Comparison of ENCODE assay signal across 20 mouse cellular contexts in the genomic region with DNA sequence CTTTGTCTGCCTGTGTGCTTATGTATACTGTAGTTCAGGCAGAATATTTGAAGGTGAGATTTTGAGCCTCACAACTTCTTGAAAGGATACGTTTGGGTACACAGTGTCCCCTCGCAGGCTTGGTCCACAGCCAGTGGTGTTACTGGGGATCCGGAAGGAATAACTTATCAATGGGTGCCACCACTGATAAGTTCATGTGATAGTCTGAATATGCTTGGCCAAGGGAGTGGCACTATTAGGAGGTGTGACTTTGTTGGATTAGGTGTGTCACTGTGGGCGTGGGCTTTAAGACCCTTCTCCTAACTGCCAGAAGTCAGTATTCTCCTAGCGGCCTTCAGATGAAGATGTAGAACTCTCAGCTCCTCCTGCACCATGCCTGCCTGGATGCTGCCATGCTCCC. TPM values are rescaled to one million over a fixed set of nuclear protein-coding genes. Genes with fewer than 3 reads are reported as not detected.
DNase-seq lines count a peak whose midpoint lies in the region; ATAC-seq and TF ChIP-seq lines count a peak whose summit lies in the region.
"Had no signal": no experiment of that assay in that cellular context is flagged by ENCODE, and none has a peak within 500 bp of the region (broad histone marks: within the 10 kb centered on the region; RNA-seq: fewer than 3 reads in every experiment).

No protein-coding gene starts in this region.

- H3K9ac ChIP-seq in heart, embryonic 11.5 days (ENCODE audit: low read depth, low read length), result no peak overlapping the region
- peak overlapping the region; percentile 65 for H3K9ac ChIP-seq in liver, embryonic 15.5 days
- H3K9ac ChIP-seq in stomach, embryonic 16.5 days (ENCODE audit: low read length), result no peak overlapping the region
- H3K9ac ChIP-seq: forebrain, embryonic 12.5 days; kidney, embryonic 15.5 days; midbrain, embryonic 13.5 days; neural tube, embryonic 12.5 days had no signal

- H3K9me3 ChIP-seq in heart, embryonic 11.5 days (replicated peaks; ENCODE audit: control insufficient read depth, low read length), result no peaks in the 10 kb centered on the region
- no peaks in the 10 kb centered on the region for H3K9me3 ChIP-seq in liver, embryonic 15.5 days (replicated peaks)
- no peaks in the 10 kb centered on the region for H3K9me3 ChIP-seq in stomach, embryonic 16.5 days (replicated peaks; ENCODE audit: control insufficient read depth, low read length)
- H3K9me3 ChIP-seq: forebrain, embryonic 12.5 days; G1E; kidney, embryonic 15.5 days; midbrain, embryonic 13.5 days; neural tube, embryonic 12.5 days had no signal

- H3K27ac ChIP-seq in heart, embryonic 11.5 days (ENCODE audit: low read depth, low read length), result peak overlapping the region; percentile 64
- peak overlapping the region; percentile 100 for H3K27ac ChIP-seq in liver, embryonic 15.5 days (replicated peaks)
- H3K27ac ChIP-seq in stomach, embryonic 16.5 days (ENCODE audit: low read length), result peak overlapping the region; percentile 62; the same call in 1 of the 2 replicates
- no peak overlapping the region for H3K27ac ChIP-seq in kidney, adult 2 months (ENCODE audit: insufficient read depth, low read depth, low read length)
- H3K27ac ChIP-seq: forebrain, embryonic 12.5 days; heart, adult 2 months; kidney, embryonic 15.5 days; midbrain, embryonic 13.5 days; neural tube, embryonic 12.5 days had no signal

- no peaks in the 10 kb centered on the region for H3K27me3 ChIP-seq in heart, embryonic 11.5 days (ENCODE audit: control insufficient read depth, insufficient read depth, low read length)
- no peaks in the 10 kb centered on the region for H3K27me3 ChIP-seq in liver, embryonic 15.5 days
- no peaks in the 10 kb centered on the region for H3K27me3 ChIP-seq in stomach, embryonic 16.5 days (ENCODE audit: control insufficient read depth, insufficient read depth, low read length)
- H3K27me3 ChIP-seq in kidney, adult 2 months (replicated peaks; ENCODE audit: control insufficient read depth, insufficient read depth, low read length), result no peaks in the 10 kb centered on the region
- H3K27me3 ChIP-seq: forebrain, embryonic 12.5 days; kidney, embryonic 15.5 days; midbrain, embryonic 13.5 days; neural tube, embryonic 12.5 days had no signal

- H3K36me3 ChIP-seq in heart, embryonic 11.5 days (ENCODE audit: control insufficient read depth, insufficient read depth, low read length), result no peaks in the 10 kb centered on the region
- H3K36me3 ChIP-seq in liver, embryonic 15.5 days (replicated peaks), result no peaks in the 10 kb centered on the region
- no peaks in the 10 kb centered on the region for H3K36me3 ChIP-seq in stomach, embryonic 16.5 days (ENCODE audit: control insufficient read depth, insufficient read depth, low read length)
- no peaks in the 10 kb centered on the region for H3K36me3 ChIP-seq in kidney, adult 2 months (ENCODE audit: control insufficient read depth, insufficient read depth, low read length)
- H3K36me3 ChIP-seq: forebrain, embryonic 12.5 days; G1E; kidney, embryonic 15.5 days; midbrain, embryonic 13.5 days; neural tube, embryonic 12.5 days had no signal

- no peak for TF ChIP-seq CTCF in kidney, adult 2 months (conservative IDR thresholded peaks at IDR 0.05; ENCODE audit: insufficient read depth, insufficient read length, low read depth, low read length)

- WGBS in heart, embryonic 11.5 days (ENCODE audit: insufficient replicate concordance), result 72% methylated on average over 5 of the region's 5 CpGs
- WGBS in liver, embryonic 15.5 days (ENCODE audit: insufficient replicate concordance), result 24% methylated on average over 5 of the region's 5 CpGs
- WGBS in stomach, embryonic 16.5 days, result 64% methylated on average over 5 of the region's 5 CpGs
- WGBS in kidney, adult 2 months, result 94% methylated on average over 5 of the region's 5 CpGs

- DNase-seq in heart, postnatal 25 days (ENCODE audit: low spot score), result no peak
- no peak for DNase-seq in cerebellum, adult 8-10 months
- no peak for DNase-seq in kidney, adult 2 months
- DNase-seq in cerebellum, adult 18-20 months, result no peak
- DNase-seq: adrenal gland, postnatal 36 days; cerebellum, postnatal 25 days; embryo, embryonic 11 days; gastrocnemius, postnatal 10 days; heart, adult 2 months; thymus, postnatal 14 days had no signal

- H3K4me2 ChIP-seq in heart, embryonic 11.5 days, result peak overlapping the region; percentile 11; the same call in 1 of the 2 replicates
- H3K4me2 ChIP-seq in liver, embryonic 15.5 days, result peak overlapping the region; percentile 82
- no peak overlapping the region for H3K4me2 ChIP-seq in stomach, embryonic 16.5 days (ENCODE audit: low read depth, low read length)
- H3K4me2 ChIP-seq: forebrain, embryonic 12.5 days; kidney, embryonic 15.5 days; midbrain, embryonic 13.5 days; neural tube, embryonic 12.5 days had no signal

- intact Hi-C loops in heart, postnatal 25 days (cut with DNase I), result no loop called here

- TF ChIP-seq POLR2A in kidney, adult 2 months (IDR thresholded peaks at IDR 0.05; ENCODE audit: low read depth, low read length), result no peak

- H3K4me1 ChIP-seq in heart, embryonic 11.5 days (ENCODE audit: control insufficient read depth, insufficient read depth, low read length), result no peaks in the 10 kb centered on the region
- H3K4me1 ChIP-seq in liver, embryonic 15.5 days (replicated peaks), result peaks cover 57% of the 10 kb centered on the region
- H3K4me1 ChIP-seq in stomach, embryonic 16.5 days (ENCODE audit: control insufficient read depth, insufficient read depth, low read length), result peaks cover 3% of the 10 kb centered on the region; the same call in 1 of the 2 replicates
- no peaks in the 10 kb centered on the region for H3K4me1 ChIP-seq in kidney, adult 2 months (ENCODE audit: control insufficient read depth, insufficient read depth, low read length)
- H3K4me1 ChIP-seq: forebrain, embryonic 12.5 days; midbrain, embryonic 13.5 days; neural tube, embryonic 12.5 days had no signal

- no peak overlapping the region for H3K4me3 ChIP-seq in heart, embryonic 11.5 days (ENCODE audit: low read depth, low read length)
- H3K4me3 ChIP-seq in liver, embryonic 15.5 days (replicated peaks), result peak overlapping the region; percentile 59
- no peak overlapping the region for H3K4me3 ChIP-seq in stomach, embryonic 16.5 days (replicated peaks; ENCODE audit: low read length)
- H3K4me3 ChIP-seq in kidney, adult 2 months (ENCODE audit: insufficient read depth, low read depth, low read length), result no peak overlapping the region
- H3K4me3 ChIP-seq: forebrain, embryonic 12.5 days; heart, adult 2 months; kidney, embryonic 15.5 days; midbrain, embryonic 13.5 days; neural tube, embryonic 12.5 days had no signal

- no peak for ATAC-seq in heart, embryonic 11.5 days (replicated peaks; ENCODE audit: insufficient number of reproducible peaks, low FRiP score, low TSS enrichment)
- peak; percentile 60 for ATAC-seq in erythroid progenitor cell, adult 5-6 weeks (replicated peaks; ENCODE audit: low FRiP score, poor library complexity, severe bottlenecking)
- ATAC-seq in liver, embryonic 15.5 days (ENCODE audit: insufficient read depth), result peak; percentile 73
- peak; percentile 38; the same call in 1 of the 2 replicates for ATAC-seq in stomach, embryonic 16.5 days (ENCODE audit: insufficient read depth, low FRiP score)
- ATAC-seq: lung, postnatal 0 days; midbrain, embryonic 13.5 days had no signal

RNA-seq across cellular contexts. Expression of gene Dnajb12, which starts 6.2 kb away (rescaled TPM):
- 30.3 and 31.3 TPM in 2 replicates for polyA plus RNA-seq in heart, embryonic 11.5 days (2014; fragmentation: Nextera tagmentation; extraction: Ambion mirVana)
- 10 to 100 TPM; 34.5 to 35.9 TPM for total RNA-seq in heart, postnatal 25 days (2021)
- total RNA-seq in erythroid progenitor cell, adult 5-6 weeks (2015; ENCODE audit: low replicate concordance), result 27.2 and 34.2 TPM in 2 replicates
- total RNA-seq in erythroid progenitor cell, adult 5-6 weeks (2017; ENCODE audit: low replicate concordance), result 30.4 and 32.7 TPM in 2 replicates
- polyA plus RNA-seq in liver, embryonic 15.5 days (2015; fragmentation: Nextera tagmentation; extraction: Ambion mirVana), result 14.3 and 15.0 TPM in 2 replicates
- polyA plus RNA-seq in stomach, embryonic 16.5 days (2015; fragmentation: Nextera tagmentation; extraction: Ambion mirVana), result 20.4 and 26.1 TPM in 2 replicates
- polyA plus RNA-seq in kidney, adult 2 months (2012; rRNA removed), result 85.8 and 87.3 TPM in 2 replicates
